Mouse (Mus musculus) heart, postnatal 0 days (tissue): ENCODE results near the gene 4933430I17Rik.

Experiments used
- CTCF ChIP-seq: IDR thresholded peaks from 2 replicates; pipeline ENCODE4 v1.5.1; 2016; ENCODE audit warnings: antibody characterized with exemption, control low read depth, low read depth
- EP300 ChIP-seq: IDR thresholded peaks from 2 replicates; pipeline ENCODE4 v1.6.1; 2016; ENCODE audit warnings: antibody characterized with exemption, low read depth

- TF ChIP-seq CTCF (no peak), EP300 (no peak)
Observed at GRCm38 (mm10) chr4:62509946-62510345, 15.2 kb upstream of the 4933430I17Rik start.
